Mouse (Mus musculus) left cerebral cortex, adult 8-10 months (tissue): Measurements from ENCODE around the gene Kctd20. TPM values are rescaled to one million over a fixed set of nuclear protein-coding genes. Genes with fewer than 3 reads are reported as not detected.

Experiments
- DNase-seq, 2 experiments: peaks; one replicate each; pipeline ENCODE4 v3.0.0; 2022; ENCODE audit warnings: low spot score in 2 of 2
- total RNA-seq, 4 experiments: library from RNA; stranded (reverse); gene quantifications; 2 replicates each; pipeline ENCODE4 v1.2.4; 2022

Kctd20 gene
- total RNA-seq = 10 to 100 TPM; 57.5 to 72.8 (median 64.2) TPM

DNA sequence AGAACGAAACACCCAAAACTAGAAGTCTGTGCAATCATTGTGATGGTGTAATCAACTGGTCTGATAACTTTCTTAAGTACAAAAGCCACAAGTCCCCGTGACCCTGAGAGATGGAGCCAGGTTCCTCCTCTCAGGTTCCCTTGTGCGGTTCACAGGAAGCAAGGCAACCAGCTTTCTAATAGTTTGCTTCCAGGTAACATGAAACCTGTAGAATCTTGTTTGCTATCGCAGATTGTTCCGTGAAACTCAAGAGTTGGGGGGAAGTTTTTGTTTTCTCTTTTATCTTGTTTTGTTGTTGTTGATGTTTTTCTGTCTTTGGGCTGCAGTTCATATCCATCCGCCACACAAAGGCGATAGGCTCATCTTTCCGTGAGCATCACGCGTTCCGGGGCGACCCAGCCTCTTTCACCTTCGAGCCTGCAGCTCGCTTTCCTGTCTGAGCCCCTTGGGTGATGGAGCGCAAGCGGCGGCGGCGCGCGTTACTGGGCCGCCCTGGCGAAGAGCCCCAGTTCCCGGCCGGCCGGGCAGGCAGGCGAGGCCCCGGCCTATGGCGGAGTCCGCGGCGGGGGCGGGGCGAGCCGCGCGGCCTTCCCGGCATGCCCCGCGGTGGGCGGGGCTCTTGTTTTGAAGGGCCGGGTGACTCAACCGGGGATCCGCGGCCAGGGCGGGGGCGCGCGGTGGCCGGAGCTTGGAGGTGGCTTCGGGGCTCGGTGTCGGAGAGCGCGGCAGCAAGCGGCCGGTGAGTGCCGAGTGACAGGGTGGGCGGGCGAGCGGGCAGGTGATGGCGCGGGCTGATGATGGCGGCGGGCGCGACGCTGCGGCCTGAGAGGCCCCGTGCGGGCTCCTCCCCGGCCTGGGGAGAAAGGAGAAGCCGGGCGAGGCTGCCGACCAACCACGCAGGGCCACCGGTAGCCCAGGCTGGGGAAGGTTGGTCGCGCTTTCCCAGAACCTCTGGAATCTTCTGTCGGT, at the start of gene Kctd20:
Gene Kctd20 (plus strand): TSS at position 120 of the 969 bp plus-strand sequence.
- peak; percentile 82 to 88 for DNase-seq

DNA sequence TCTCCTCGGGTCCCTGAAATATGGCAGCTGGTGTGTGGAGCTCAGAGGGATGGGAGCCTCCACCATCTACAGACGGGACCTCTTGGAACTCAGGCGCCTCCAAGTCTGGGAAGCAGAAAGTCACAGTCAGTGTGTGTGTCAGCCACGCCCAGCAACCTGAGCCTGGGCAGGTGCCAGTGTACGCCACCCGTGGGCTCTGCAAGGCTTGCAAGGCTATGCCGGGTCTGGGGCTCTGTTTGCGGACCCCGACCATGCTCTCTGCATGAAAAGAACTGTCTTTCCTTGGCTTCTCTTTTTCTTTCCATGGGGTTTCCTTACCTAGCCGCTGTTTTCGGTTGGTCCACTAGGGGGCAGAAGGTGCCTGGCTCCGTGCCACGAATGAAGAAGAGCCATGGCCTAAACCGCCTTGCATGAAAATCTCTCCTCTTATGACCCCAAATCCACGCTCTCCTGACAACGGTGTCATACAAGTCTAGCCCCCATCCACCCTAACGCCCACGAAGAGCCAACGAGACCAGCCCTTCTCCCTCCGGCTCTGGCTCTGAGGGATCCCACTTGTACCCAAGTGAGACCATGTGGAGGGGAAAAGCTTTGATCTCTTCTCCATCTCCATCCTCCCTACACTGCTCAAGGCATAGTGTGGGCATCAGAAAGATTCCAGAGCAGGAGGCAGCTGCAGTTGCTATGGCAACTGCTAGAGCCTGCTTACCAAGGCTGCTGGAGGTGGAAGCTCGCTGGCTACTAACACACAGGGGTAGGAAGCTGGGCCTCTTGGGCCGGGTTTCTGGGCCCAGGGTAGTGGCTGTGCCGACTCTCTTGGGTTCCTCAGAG, 47.0 kb upstream of the Kctd20 start:
- DNase-seq = peak; percentile 70 to 82

- no peak for DNase-seq
Measured at GRCm38 (mm10) chr17:28905377-28905916, 46.3 kb upstream of the Kctd20 start.

DNA sequence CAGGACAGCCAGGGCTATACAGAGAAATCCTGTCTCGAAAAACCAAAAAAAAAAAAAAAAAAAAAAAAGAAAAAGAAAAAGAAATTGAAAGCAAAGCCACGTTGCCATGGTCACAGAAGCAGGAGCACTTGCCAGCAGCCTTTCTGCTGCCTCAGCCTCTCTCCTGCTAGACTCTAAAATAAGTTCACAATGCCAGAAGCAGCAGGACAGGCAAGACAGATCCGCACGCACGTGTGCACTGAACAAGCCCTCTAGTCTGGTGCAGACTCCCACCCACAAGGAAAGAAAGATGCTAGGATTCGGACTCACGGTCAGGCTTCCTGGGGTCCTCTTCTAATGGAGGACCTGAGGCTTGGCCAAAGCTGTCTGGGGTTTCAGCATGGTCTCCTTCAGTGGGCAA, 43.8 kb upstream of the Kctd20 start:
- DNase-seq = peak in 1 of 2 experiments; percentile 80

DNA sequence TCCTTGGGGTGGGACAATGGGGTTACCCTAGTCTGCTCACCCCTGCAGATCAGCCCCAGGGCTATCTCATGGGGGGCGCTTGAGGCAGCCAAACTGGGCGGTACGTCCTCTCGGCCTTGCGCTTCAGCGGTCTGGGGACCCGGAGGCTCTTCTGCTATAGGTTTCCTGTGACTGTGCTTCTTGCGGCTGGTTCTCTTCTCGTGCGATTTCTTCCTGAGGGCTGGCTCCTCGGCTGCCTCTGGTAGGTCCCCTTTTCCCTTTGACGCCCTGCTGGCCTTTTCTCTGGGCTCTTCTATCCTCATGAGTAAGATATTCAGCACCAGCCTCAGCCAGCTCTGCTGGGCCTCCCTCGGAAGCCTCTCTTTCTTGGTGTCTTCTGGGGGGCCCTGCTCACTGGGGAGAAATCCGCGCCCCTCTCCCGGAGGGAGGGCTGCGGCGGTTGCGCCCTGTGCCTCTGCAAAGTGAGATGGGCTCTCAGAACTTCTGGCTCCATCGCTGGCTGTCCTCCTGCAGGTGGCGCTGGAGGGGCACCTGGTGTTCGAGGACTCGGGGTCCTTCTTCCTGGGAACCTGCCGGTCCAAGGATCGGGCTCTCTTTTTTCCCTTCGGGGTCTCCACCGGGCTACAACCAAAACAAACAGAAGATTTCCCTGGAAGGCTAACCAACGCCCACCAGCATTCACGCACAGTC, 42.4 kb upstream of the Kctd20 start:
- DNase-seq = no peak

DNA sequence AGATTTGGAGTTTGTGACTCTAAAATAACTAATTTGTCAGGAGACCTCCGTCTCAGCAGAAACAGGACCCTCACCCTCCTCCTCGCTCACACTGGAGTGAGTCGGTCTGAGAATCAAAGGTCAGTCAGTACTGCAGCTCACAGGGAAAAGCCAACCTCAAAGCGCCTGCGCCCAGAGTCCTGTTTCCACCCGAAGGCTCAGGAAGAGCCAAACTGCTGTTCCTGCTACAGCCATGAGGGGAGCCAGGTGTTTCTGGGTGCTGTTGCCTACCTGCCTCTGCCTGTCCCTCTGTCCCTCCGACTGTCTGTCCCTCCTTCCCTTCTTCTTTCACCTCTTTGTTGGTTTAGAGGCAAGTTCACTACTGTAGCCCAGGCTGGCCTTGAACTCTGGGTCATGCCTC, 41.6 kb upstream of the Kctd20 start:
- no peak for DNase-seq

GRCm38 (mm10) chr17:28913200-28913599, 38.5 kb upstream of the Kctd20 start:
- no peak for DNase-seq

GRCm38 (mm10) chr17:28913940-28914339, 37.8 kb upstream of the Kctd20 start:
- no peak for DNase-seq

DNA sequence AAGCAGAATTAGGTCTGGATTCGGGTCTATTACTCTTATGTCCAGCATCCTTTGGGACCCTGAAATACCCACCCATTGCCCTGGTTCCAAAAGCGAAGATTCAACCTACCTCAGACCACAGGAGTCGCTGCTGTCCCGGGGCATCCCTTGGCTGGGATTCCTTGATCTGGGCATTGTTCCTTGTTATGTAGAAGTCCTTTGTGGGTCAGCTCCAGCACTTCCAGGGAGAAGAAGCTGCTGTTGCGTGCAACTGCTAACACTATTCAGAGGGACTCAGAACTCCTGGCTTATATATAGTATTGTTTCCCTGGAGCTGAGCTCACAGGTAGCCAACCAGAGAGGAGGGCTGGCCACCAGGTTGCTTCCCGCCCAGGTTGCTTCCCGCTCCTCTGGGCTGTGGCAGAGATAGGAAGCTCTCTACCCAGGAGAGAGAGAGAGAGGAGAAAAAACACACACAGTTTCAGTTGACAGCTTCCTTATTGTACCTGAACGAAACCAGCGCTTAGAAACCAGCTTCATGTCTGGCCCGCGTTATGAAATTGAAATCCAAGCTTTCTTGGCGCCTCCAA, 36.6 kb upstream of the Kctd20 start, which contains the start of gene 4930539E08Rik:
Gene 4930539E08Rik (minus strand): TSS at position 265 of the 569 bp plus-strand sequence.
- DNase-seq = no peak

GRCm38 (mm10) chr17:28916520-28916919, 35.2 kb upstream of the Kctd20 start:
- no peak for DNase-seq

GRCm38 (mm10) chr17:28921086-28921485, 30.7 kb upstream of the Kctd20 start:
- no peak for DNase-seq

DNA sequence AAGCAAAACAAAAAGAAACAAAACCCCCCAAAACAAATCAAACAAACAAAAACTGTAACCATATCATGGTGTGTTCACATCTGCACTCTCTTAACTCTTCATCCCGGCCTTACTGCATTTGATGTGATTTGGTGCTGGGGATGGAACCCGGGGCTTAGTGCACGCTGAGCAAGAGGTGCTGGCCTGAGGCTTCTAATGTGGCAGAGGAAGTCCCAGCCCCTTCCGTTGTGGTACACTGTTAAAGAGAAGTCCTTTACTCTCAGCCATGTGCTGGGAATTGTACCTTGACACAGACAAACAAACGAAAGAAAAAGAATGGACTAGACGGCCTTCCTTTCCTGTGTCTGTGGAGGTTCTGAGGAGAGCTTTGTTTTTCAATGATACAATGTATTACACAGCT, 29.7 kb upstream of the Kctd20 start:
- no peak for DNase-seq

DNA sequence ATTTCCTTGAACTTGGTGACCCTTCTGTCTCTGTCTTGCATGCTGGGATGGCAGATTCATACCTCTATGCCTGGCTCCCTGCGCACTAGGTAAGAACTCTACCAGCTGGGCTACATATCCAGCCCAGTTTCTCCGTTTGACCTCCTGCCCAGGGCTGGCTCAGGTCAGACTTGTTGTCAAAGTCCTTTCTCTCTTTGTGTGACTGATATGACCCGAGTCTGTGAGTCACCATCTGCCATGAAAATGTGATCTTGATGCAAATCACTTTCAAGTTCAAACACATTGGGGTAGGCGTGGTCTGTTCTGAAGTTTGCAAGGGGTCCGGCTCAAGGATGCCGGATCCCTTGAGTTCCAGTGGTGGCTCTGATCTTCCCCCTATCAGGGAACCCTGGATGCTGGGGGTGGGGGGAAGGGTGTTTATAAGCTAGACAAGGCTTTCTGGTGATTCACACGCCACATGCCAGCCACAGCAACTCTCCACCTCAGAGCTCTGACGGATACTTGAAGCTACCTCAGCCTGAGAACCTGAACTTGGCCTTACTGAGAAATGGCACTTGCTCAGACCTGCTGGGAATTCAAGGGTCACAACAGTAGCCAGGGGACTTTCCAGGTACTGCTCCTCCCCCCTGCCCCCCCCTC, 26.7 kb upstream of the Kctd20 start:
- no peak for DNase-seq

- DNase-seq = peak; percentile 65 to 80
Measured at GRCm38 (mm10) chr17:28926380-28926779, 25.4 kb upstream of the Kctd20 start.

GRCm38 (mm10) chr17:28926866-28927635, 24.7 kb upstream of the Kctd20 start:
- DNase-seq = no peak

- no peak for DNase-seq
Measured at GRCm38 (mm10) chr17:28928004-28928403, 23.7 kb upstream of the Kctd20 start.

- DNase-seq = no peak
Measured at GRCm38 (mm10) chr17:28929369-28929768, 22.4 kb upstream of the Kctd20 start.

GRCm38 (mm10) chr17:28930392-28931074, 21.2 kb upstream of the Kctd20 start:
- DNase-seq = no peak
